25 mouse cellular contexts compared by ENCODE assay signal in the genomic region with DNA sequence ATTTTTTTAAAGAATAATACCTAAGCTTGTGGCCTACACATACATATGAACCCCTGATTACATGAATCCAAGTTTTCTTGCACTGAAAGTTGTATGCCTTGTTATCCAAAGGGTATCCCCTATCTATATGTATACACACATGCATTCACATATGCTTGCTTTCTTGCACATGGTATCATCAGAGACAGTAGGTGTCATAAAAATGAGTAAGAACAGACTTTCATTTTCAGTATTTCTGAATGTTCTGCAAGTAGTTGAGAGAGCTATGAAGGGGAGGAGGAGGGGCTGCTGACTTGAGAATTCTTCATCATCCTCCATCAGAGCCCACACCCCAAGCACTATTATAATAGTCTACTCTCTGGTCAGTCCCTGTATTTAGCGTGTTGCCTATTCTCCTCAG.
"Had no signal": no experiment of that assay in that cellular context is flagged by ENCODE, and none has a peak within 500 bp of the region (broad histone marks: within the 10 kb centered on the region; RNA-seq: fewer than 3 reads in every experiment).

No protein-coding gene starts in this region.

- H3K27me3 ChIP-seq: heart, embryonic 12.5 days; hindbrain, embryonic 12.5 days; intestine, embryonic 15.5 days; limb, embryonic 12.5 days; liver, embryonic 13.5 days; liver, embryonic 15.5 days had no signal

- H3K36me3 ChIP-seq: hindbrain, embryonic 10.5 days; hindbrain, embryonic 12.5 days; intestine, embryonic 15.5 days; limb, embryonic 12.5 days; liver, embryonic 13.5 days; liver, embryonic 15.5 days had no signal

- H3K9ac ChIP-seq: heart, embryonic 12.5 days; hindbrain, embryonic 12.5 days; hindbrain, embryonic 14.5 days; intestine, embryonic 15.5 days; limb, embryonic 12.5 days; liver, embryonic 13.5 days; liver, embryonic 15.5 days had no signal

- H3K4me3 ChIP-seq: gastrocnemius, adult 2 months; heart, embryonic 10.5 days; heart, embryonic 12.5 days; hindbrain, embryonic 10.5 days; hindbrain, embryonic 12.5 days; intestine, embryonic 15.5 days; layer of hippocampus, adult 2 months; left cerebral cortex, adult 2 months; limb, embryonic 10.5 days; limb, embryonic 12.5 days; liver, embryonic 13.5 days; liver, embryonic 15.5 days had no signal

- H3K9me3 ChIP-seq: heart, embryonic 10.5 days; heart, embryonic 12.5 days; hindbrain, embryonic 10.5 days; hindbrain, embryonic 12.5 days; intestine, embryonic 15.5 days; limb, embryonic 10.5 days; limb, embryonic 12.5 days; liver, embryonic 13.5 days; liver, embryonic 15.5 days had no signal

- H3K27ac ChIP-seq: gastrocnemius, adult 2 months; heart, embryonic 10.5 days; hindbrain, embryonic 10.5 days; hindbrain, embryonic 12.5 days; hindbrain, embryonic 14.5 days; intestine, embryonic 15.5 days; layer of hippocampus, adult 2 months; left cerebral cortex, adult 2 months; limb, embryonic 10.5 days; limb, embryonic 12.5 days; liver, embryonic 13.5 days; liver, embryonic 15.5 days had no signal

- DNase-seq: gastrocnemius, adult 2 months; gastrocnemius, postnatal 10 days; gastrocnemius, postnatal 25 days; heart, adult 18-20 months; heart, postnatal 10 days; heart, postnatal 4 days; kidney, adult 18-20 months; kidney, adult 8-10 months; kidney, postnatal 10 days; kidney, postnatal 25 days; kidney, postnatal 4 days; liver; liver, embryonic 13.5 days had no signal

- H3K4me2 ChIP-seq: heart, embryonic 12.5 days; hindbrain, embryonic 12.5 days; hindbrain, embryonic 14.5 days; intestine, embryonic 15.5 days; limb, embryonic 12.5 days; liver, embryonic 11.5 days; liver, embryonic 13.5 days; liver, embryonic 15.5 days had no signal
